7 mouse cellular contexts compared by ENCODE assay signal in the genomic region with DNA sequence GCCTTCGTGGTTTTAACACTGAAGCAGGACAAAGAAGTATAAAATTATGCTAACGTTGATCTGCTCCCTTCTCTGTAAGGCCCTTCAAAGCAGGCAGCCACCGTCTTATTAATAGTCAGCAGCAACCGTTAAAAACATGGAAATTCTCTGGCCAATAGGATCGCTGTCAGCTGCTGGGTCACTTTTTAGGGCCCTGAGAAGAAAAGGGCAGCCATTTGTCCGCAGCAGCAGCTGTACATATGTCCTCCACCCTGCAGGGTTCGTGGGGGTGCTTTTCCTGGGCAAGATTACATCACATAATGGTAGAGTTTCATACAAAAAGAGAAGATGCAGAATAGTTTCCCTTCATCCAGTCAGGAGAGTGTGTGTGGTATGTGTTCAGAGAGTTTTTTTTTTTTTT. TPM values are rescaled to one million over a fixed set of nuclear protein-coding genes. Genes with fewer than 3 reads are reported as not detected.
A peak's percentile ranks its signal among the peaks of the same experiment; 100 is the strongest.
DNase-seq lines count a peak whose midpoint lies in the region; ATAC-seq and TF ChIP-seq lines count a peak whose summit lies in the region.

No protein-coding gene starts in this region.

- H3K4me2 ChIP-seq in kidney, postnatal 0 days (ENCODE audit: low read length), result peak overlapping the region; percentile 58; the same call in 1 of the 2 replicates
- H3K4me2 ChIP-seq in hindbrain, embryonic 15.5 days, result peak overlapping the region; percentile 62
- H3K4me2 ChIP-seq in neural tube, embryonic 12.5 days (replicated peaks), result peak overlapping the region; percentile 60

- ATAC-seq in kidney, postnatal 0 days (replicated peaks; ENCODE audit: low FRiP score, low read depth), result no peak
- no peak for ATAC-seq in hindbrain, embryonic 15.5 days (ENCODE audit: low FRiP score, low read depth)
- ATAC-seq in neural tube, embryonic 12.5 days (ENCODE audit: low FRiP score, low read depth), result no peak

- no peak overlapping the region for H3K4me3 ChIP-seq in kidney, postnatal 0 days (replicated peaks; ENCODE audit: low read depth, low read length)
- H3K4me3 ChIP-seq in forebrain, embryonic 10.5 days, result peak overlapping the region; percentile 94
- H3K4me3 ChIP-seq in hindbrain, embryonic 15.5 days, result 0 out of 2 replicates have a peak overlapping the region, but pooled peaks have one; percentile 12
- H3K4me3 ChIP-seq in neural tube, embryonic 12.5 days, result peak overlapping the region; percentile 0; the same call in 1 of the 2 replicates
- H3K4me3 ChIP-seq in gastrocnemius, adult 2 months, result no peak overlapping the region

- no peak for TF ChIP-seq CTCF in kidney, postnatal 0 days (IDR thresholded peaks at IDR 0.05; ENCODE audit: low read depth)
- no peak for TF ChIP-seq CTCF in gastrocnemius, adult 2 months (IDR thresholded peaks at IDR 0.05)

- WGBS in kidney, postnatal 0 days, result 41% methylated on average over 7 of the region's 7 CpGs
- 86% methylated on average over 7 of the region's 7 CpGs for WGBS in forebrain, embryonic 10.5 days
- 25% methylated on average over 7 of the region's 7 CpGs for WGBS in hindbrain, embryonic 15.5 days
- WGBS in neural tube, embryonic 12.5 days, result 49% methylated on average over 7 of the region's 7 CpGs

- intact Hi-C loops in gastrocnemius, adult 2 months (cut with DNase I), result no loop called here

- H3K4me1 ChIP-seq in kidney, postnatal 0 days (replicated peaks; ENCODE audit: insufficient read depth, low read length), result peaks cover 5% of the 10 kb centered on the region; the same call in 1 of the 2 replicates
- H3K4me1 ChIP-seq in forebrain, embryonic 10.5 days, result peaks cover 26% of the 10 kb centered on the region
- H3K4me1 ChIP-seq in hindbrain, embryonic 15.5 days (replicated peaks), result peaks cover 23% of the 10 kb centered on the region
- peaks cover 13% of the 10 kb centered on the region for H3K4me1 ChIP-seq in neural tube, embryonic 12.5 days

- no peak overlapping the region for H3K27ac ChIP-seq in kidney, postnatal 0 days
- no peak overlapping the region for H3K27ac ChIP-seq in forebrain, embryonic 10.5 days
- H3K27ac ChIP-seq in hindbrain, embryonic 15.5 days (replicated peaks), result no peak overlapping the region
- no peak overlapping the region for H3K27ac ChIP-seq in neural tube, embryonic 12.5 days
- H3K27ac ChIP-seq in gastrocnemius, adult 2 months, result no peak overlapping the region

- H3K9me3 ChIP-seq in kidney, postnatal 0 days (replicated peaks; ENCODE audit: low read length), result no peaks in the 10 kb centered on the region
- H3K9me3 ChIP-seq in forebrain, embryonic 10.5 days, result no peaks in the 10 kb centered on the region
- no peaks in the 10 kb centered on the region for H3K9me3 ChIP-seq in hindbrain, embryonic 15.5 days
- H3K9me3 ChIP-seq in neural tube, embryonic 12.5 days, result no peaks in the 10 kb centered on the region

- peaks cover 41% of the 10 kb centered on the region for H3K36me3 ChIP-seq in kidney, postnatal 0 days (ENCODE audit: insufficient read depth, low read length)
- peaks cover 56% of the 10 kb centered on the region for H3K36me3 ChIP-seq in forebrain, embryonic 10.5 days (replicated peaks)
- H3K36me3 ChIP-seq in hindbrain, embryonic 15.5 days, result peaks cover 43% of the 10 kb centered on the region
- H3K36me3 ChIP-seq in neural tube, embryonic 12.5 days, result peaks cover 51% of the 10 kb centered on the region

- H3K9ac ChIP-seq in kidney, postnatal 0 days (ENCODE audit: low read depth, low read length), result no peak overlapping the region
- H3K9ac ChIP-seq in hindbrain, embryonic 15.5 days, result 0 out of 2 replicates have a peak overlapping the region, but pooled peaks have one; percentile 15
- H3K9ac ChIP-seq in neural tube, embryonic 12.5 days, result peak overlapping the region; percentile 42

- peak; percentile 31 for DNase-seq in kidney, postnatal 0 days (ENCODE audit: low spot score)
- DNase-seq in kidney, adult 8-10 months, result no peak
- DNase-seq in forebrain, embryonic 10.5 days (ENCODE audit: extremely low spot score, low spot score), result no peak
- no peak for DNase-seq in gastrocnemius, postnatal 4 days (ENCODE audit: low spot score in 2 of 2)
- no peak for DNase-seq in gastrocnemius, adult 2 months

- no peaks in the 10 kb centered on the region for H3K27me3 ChIP-seq in kidney, postnatal 0 days (ENCODE audit: insufficient read depth, low read length)
- no peaks in the 10 kb centered on the region for H3K27me3 ChIP-seq in forebrain, embryonic 10.5 days (ENCODE audit: poor library complexity, severe bottlenecking)
- no peaks in the 10 kb centered on the region for H3K27me3 ChIP-seq in hindbrain, embryonic 15.5 days
- H3K27me3 ChIP-seq in neural tube, embryonic 12.5 days (replicated peaks), result no peaks in the 10 kb centered on the region

RNA-seq across cellular contexts. Expression of a gene that starts 3.0 kb away (rescaled TPM):
- 44.7 and 49.1 TPM in 2 replicates for polyA plus RNA-seq in kidney, postnatal 0 days (2015; fragmentation: Nextera tagmentation; extraction: Ambion mirVana)
- polyA plus RNA-seq in forebrain, embryonic 10.5 days (2016; fragmentation: Nextera tagmentation; extraction: Ambion mirVana), result 41.5 and 45.3 TPM in 2 replicates
- 79.7 and 88.8 TPM in 2 replicates for polyA plus RNA-seq in hindbrain, embryonic 15.5 days (2015; fragmentation: Nextera tagmentation; extraction: Ambion mirVana)
- 133 and 136 TPM in 2 replicates for polyA plus RNA-seq in neural tube, embryonic 12.5 days (2016; fragmentation: Nextera tagmentation; extraction: Ambion mirVana)
- 10 to 100 TPM; 26.9 to 28.7 TPM for total RNA-seq in gastrocnemius, postnatal 4 days (2021)
- 1 to 10 TPM; 8.6 to 9.7 TPM for total RNA-seq in gastrocnemius, adult 2 months (2021)

Comparison
In these comparisons a context has a peak if more than half of its experiments do, and no peak if none do; other contexts are left out.
1. H3K4me3 ChIP-seq: peak in forebrain, embryonic 10.5 days (single experiment), hindbrain, embryonic 15.5 days (single experiment) and neural tube, embryonic 12.5 days (single experiment); none in kidney, postnatal 0 days (single experiment) and gastrocnemius, adult 2 months (single experiment).
2. Peak in every context shown above with its lines, with median percentiles within 50 percentile points of each other: H3K4me2 ChIP-seq.